Mouse (Mus musculus) ES-E14 (cell line): ENCODE measurements around the gene Ugt2b37. TPM values are rescaled to one million over a fixed set of nuclear protein-coding genes. Genes with fewer than 3 reads are reported as not detected.
"Not testable (repeated sequence)": the region's sequence is repeated elsewhere in the genome, so short reads cannot be mapped to it uniquely, and the experiment has no call there.

Experiments used
- DNase-seq: peaks from one replicate; pipeline ENCODE4 v3.0.0-alpha.2; 2013; ENCODE audit warnings: low read depth, low spot score
- H3K27ac ChIP-seq: 2 replicates; pipeline ENCODE4 v1.5.1; 2012; ENCODE audit warnings: low read depth, mild to moderate bottlenecking, low read length, moderate library complexity, mixed read lengths; ENCODE audit not compliant: poor library complexity, insufficient read depth, severe bottlenecking
- H3K36me3 ChIP-seq: 2 replicates; pipeline ENCODE4 v1.6.1; 2012; ENCODE audit warnings: mild to moderate bottlenecking, low read length, moderate library complexity, mixed read lengths; ENCODE audit not compliant: control insufficient read depth, poor library complexity, insufficient read depth, severe bottlenecking
- H3K4me1 ChIP-seq, 2 experiments: fragments of 150-350 bp in 1 of 2; sonication (generic) in 1 of 2; 2 replicates each; pipeline ENCODE4 v1.6.1; 2012; ENCODE audit warnings: low read length in 2 of 2, mild to moderate bottlenecking in 1 of 2, mixed read lengths in 1 of 2; ENCODE audit not compliant: control insufficient read depth in 2 of 2, insufficient read depth in 2 of 2, poor library complexity in 1 of 2
- H3K4me3 ChIP-seq, 2 experiments: fragments of 150-350 bp in 1 of 2; sonication (generic) in 1 of 2; 2 replicates each; pipeline ENCODE4 v1.5.1; 2012; ENCODE audit warnings: low read length in 2 of 2, low read depth in 1 of 2, mild to moderate bottlenecking in 1 of 2, mixed read lengths in 1 of 2; ENCODE audit not compliant: insufficient read depth in 1 of 2, poor library complexity in 1 of 2, severe bottlenecking in 1 of 2
- H3K9ac ChIP-seq: 2 replicates; pipeline ENCODE4 v1.6.1; 2012; ENCODE audit warnings: low read depth, mild to moderate bottlenecking, low read length, mixed read lengths; ENCODE audit not compliant: poor library complexity, insufficient read depth, severe bottlenecking
- H3K9me3 ChIP-seq: fragments of 150-350 bp; sonication (generic); 2 replicates; pipeline ENCODE4 v1.6.1; 2012; ENCODE audit warnings: low read depth, mild to moderate bottlenecking, low read length; ENCODE audit not compliant: control insufficient read depth, insufficient read depth
- CHD2 ChIP-seq: IDR thresholded peaks from 2 replicates; pipeline ENCODE4 v1.6.1; 2014; ENCODE audit warnings: mild to moderate bottlenecking, low read depth, low read length, inconsistent platforms
- HCFC1 ChIP-seq: IDR thresholded peaks from 2 replicates; pipeline ENCODE4 v1.6.1; 2012; ENCODE audit warnings: low read length, inconsistent platforms, borderline replicate concordance; ENCODE audit not compliant: insufficient read depth
- MAFK ChIP-seq: IDR thresholded peaks from 2 replicates; pipeline ENCODE4 v1.6.1; 2014; ENCODE audit warnings: mild to moderate bottlenecking, low read depth, low read length, inconsistent platforms; ENCODE audit not compliant: insufficient read depth
- ZC3H11A ChIP-seq: IDR thresholded peaks from 2 replicates; pipeline ENCODE4 v1.6.1; 2012; ENCODE audit warnings: low read depth, mild to moderate bottlenecking, inconsistent platforms, low read length, borderline replicate concordance
- ZNF384 ChIP-seq: IDR thresholded peaks from 2 replicates; pipeline ENCODE4 v1.6.1; 2012; ENCODE audit warnings: low read depth, low read length, inconsistent platforms
- in situ Hi-C, 2 experiments: fragments of 600-800 bp; cut with MboI; formaldehyde crosslinking; loops; one replicate each; pipeline ENCODE4 v1.15.1; 2025; ENCODE audit warnings: low sequenced_read_pairs in 2 of 2, inconsistent platforms in 1 of 2; ENCODE audit not compliant: unreplicated experiment in 2 of 2
- total RNA-seq: library from RNA; depleted of rRNA; stranded (reverse); fragments of 300-350 nt; gene quantifications from 2 replicates; pipeline ENCODE4 v1.2.3, GENCODE M21; 2012; rRNA removed

Gene Ugt2b37
- total RNA-seq, result not detected in 2 replicates

- H3K9ac ChIP-seq, H3K27ac ChIP-seq, in situ Hi-C loops, DNase-seq, H3K4me3 ChIP-seq, H3K36me3 ChIP-seq, H3K9me3 ChIP-seq, H3K4me1 ChIP-seq: not testable (repeated sequence)
These were observed at the start of gene Ugt2b37 for GRCm38 (mm10) chr5:87254676-87255075. Gene Ugt2b37 (minus strand): TSS chr5:87254804.

- H3K36me3 ChIP-seq, H3K4me1 ChIP-seq, H3K9me3 ChIP-seq, H3K27ac ChIP-seq, in situ Hi-C loops, H3K9ac ChIP-seq, H3K4me3 ChIP-seq, DNase-seq: not testable (repeated sequence)
These were observed 31.6 kb upstream of the Ugt2b37 start for GRCm38 (mm10) chr5:87286180-87286579.

GRCm38 (mm10) chr5:87275986-87276385 lies 21.4 kb upstream of the Ugt2b37 start:
- H3K9ac ChIP-seq, H3K27ac ChIP-seq, DNase-seq, H3K9me3 ChIP-seq, H3K36me3 ChIP-seq, H3K4me1 ChIP-seq, H3K4me3 ChIP-seq, in situ Hi-C loops: not testable (repeated sequence)

- Histone ChIP-seq H3K4me1 (no peaks in the 10 kb centered on the region), H3K9me3 (peaks cover 2% of the 10 kb centered on the region; the same call in 1 of the 2 replicates), H3K36me3 (no peaks in the 10 kb centered on the region), H3K27ac (no peak overlapping the region), H3K9ac (no peak overlapping the region), H3K4me3 (no peak overlapping the region)
- no peak for DNase-seq
- no peak for TF ChIP-seq MAFK
- TF ChIP-seq HCFC1, result no peak
- no peak for TF ChIP-seq CHD2
- TF ChIP-seq ZC3H11A, result no peak
- TF ChIP-seq ZNF384, result no peak
- in situ Hi-C loops, result no loop called here
These were observed 21.0 kb upstream of the Ugt2b37 start for GRCm38 (mm10) chr5:87275581-87275980.

GRCm38 (mm10) chr5:87255831-87256230 lies 1.2 kb upstream of the Ugt2b37 start:
- no peak for DNase-seq
- Histone ChIP-seq H3K4me1 (no peaks in the 10 kb centered on the region), H3K27ac (no peak overlapping the region), H3K36me3 (no peaks in the 10 kb centered on the region), H3K4me3 (no peak overlapping the region), H3K9ac (no peak overlapping the region), H3K9me3 (no peaks in the 10 kb centered on the region)
- no peak for TF ChIP-seq ZNF384
- TF ChIP-seq CHD2, result no peak
- no peak for TF ChIP-seq MAFK
- in situ Hi-C loops, result no loop called here

- in situ Hi-C loops, result not testable (repeated sequence)
These were observed 12.5 kb downstream of the Ugt2b37 start for GRCm38 (mm10) chr5:87242140-87242539.

GRCm38 (mm10) chr5:87196430-87196829 lies 58.2 kb downstream of the Ugt2b37 start:
- in situ Hi-C loops, result not testable (repeated sequence)

More at GRCm38 (mm10) chr5:87242140-87242539, 12.5 kb downstream of the Ugt2b37 start:
- H3K4me3 ChIP-seq, DNase-seq, H3K27ac ChIP-seq, H3K9me3 ChIP-seq, H3K9ac ChIP-seq, H3K4me1 ChIP-seq, H3K36me3 ChIP-seq: not testable (repeated sequence)

More at GRCm38 (mm10) chr5:87196430-87196829, 58.2 kb downstream of the Ugt2b37 start:
- not testable (repeated sequence) for H3K9ac ChIP-seq, DNase-seq, H3K36me3 ChIP-seq, H3K4me3 ChIP-seq, H3K27ac ChIP-seq, H3K9me3 ChIP-seq, H3K4me1 ChIP-seq
